Mouse (Mus musculus) lung, embryonic 14.5 days (tissue): ENCODE measurements around the gene Tubb1. TPM values are rescaled to one million over a fixed set of nuclear protein-coding genes. Genes with fewer than 3 reads are reported as not detected.
A peak's percentile ranks its signal among the peaks of the same experiment; 100 is the strongest.

Experiments used
- ATAC-seq: fragments of 200-750 bp; cut with Nextera tagmentation; 2 replicates; pipeline ENCODE4 v1.8.0; 2017; ENCODE audit warnings: mild to moderate bottlenecking, moderate TSS enrichment, moderate library complexity; ENCODE audit not compliant: insufficient read depth
- DNase-seq: peaks from one replicate; pipeline ENCODE4 v3.0.0-alpha.2; 2015
- H3K27ac ChIP-seq: fragments of 300-500 bp; sonication (generic); 2 replicates; pipeline ENCODE4 v1.5.1; 2014; ENCODE audit warnings: low read depth, mild to moderate bottlenecking, moderate library complexity
- H3K27me3 ChIP-seq: fragments of 300-500 bp; sonication (generic); 2 replicates; pipeline ENCODE4 v1.6.1; 2014; ENCODE audit warnings: low read length, control low read depth; ENCODE audit not compliant: insufficient read depth
- H3K36me3 ChIP-seq: fragments of 300-500 bp; sonication (generic); 2 replicates; pipeline ENCODE4 v1.6.1; 2014; ENCODE audit warnings: control low read depth; ENCODE audit not compliant: insufficient read depth
- H3K4me1 ChIP-seq: fragments of 300-500 bp; sonication (generic); 2 replicates; pipeline ENCODE4 v1.6.1; 2014; ENCODE audit warnings: antibody characterized with exemption, control low read depth; ENCODE audit not compliant: insufficient read depth
- H3K4me2 ChIP-seq: fragments of 300-500 bp; sonication (generic); 2 replicates; pipeline ENCODE4 v1.6.1; 2014; ENCODE audit warnings: mild to moderate bottlenecking
- H3K4me3 ChIP-seq: fragments of 300-500 bp; sonication (generic); 2 replicates; pipeline ENCODE4 v1.5.1; 2014; ENCODE audit warnings: low read depth, low read length
- H3K9ac ChIP-seq: fragments of 300-500 bp; sonication (generic); 2 replicates; pipeline ENCODE4 v1.6.1; 2014
- H3K9me3 ChIP-seq: fragments of 300-500 bp; sonication (generic); 2 replicates; pipeline ENCODE4 v1.6.1; 2016; ENCODE audit warnings: low read depth, low read length, control low read depth
- CTCF ChIP-seq: IDR thresholded peaks from 2 replicates; pipeline ENCODE4 v1.5.1; 2016; ENCODE audit warnings: antibody characterized with exemption, low read depth
- WGBS: fragments of 180-500 bp; shearing (Covaris S2); extraction: QIAGEN DNeasy Blood & Tissue Kit; methylation state at CpG from one replicate; pipeline ENCODE4 v1.1.7; 2014; 5-methylcytosine and 5-hydroxymethylcytosine counted together
- polyA plus RNA-seq: library from polyadenylated mRNA; unstranded; fragments of >200 nt; fragmentation: Nextera tagmentation; extraction: Ambion mirVana; gene quantifications from 2 replicates; pipeline ENCODE4 v1.2.1, GENCODE M21; 2014

The Tubb1 gene
- polyA plus RNA-seq, 1 experiment from 2014 or later: 10.0 TPM

DNA sequence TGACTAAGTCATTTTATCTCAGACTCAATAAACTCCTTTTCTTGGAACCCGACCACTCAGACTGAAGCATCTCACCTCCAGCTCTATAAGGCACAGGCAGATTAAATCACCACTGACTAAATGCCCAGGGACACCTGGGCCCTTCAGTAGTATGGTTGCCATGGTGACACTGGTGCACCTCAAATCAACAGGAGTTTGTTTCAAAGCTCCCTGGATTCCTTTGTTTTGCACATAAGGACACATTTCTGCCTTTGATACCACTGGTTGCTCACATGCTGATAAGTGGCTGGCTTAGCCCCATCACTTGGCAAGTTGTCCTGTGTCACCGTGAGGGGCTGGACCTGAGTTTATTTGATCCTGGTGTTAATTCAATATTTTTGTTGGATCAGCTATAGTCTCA is 8.9 kb downstream of the Tubb1 start:
- Histone ChIP-seq H3K4me3 (no peak overlapping the region), H3K9ac (no peak overlapping the region), H3K4me2 (no peak overlapping the region), H3K27ac (no peak overlapping the region), H3K27me3 (no peaks in the 10 kb centered on the region), H3K9me3 (no peaks in the 10 kb centered on the region), H3K36me3 (peaks cover 33% of the 10 kb centered on the region), H3K4me1 (peaks cover 3% of the 10 kb centered on the region; the same call in 1 of the 2 replicates)
- ATAC-seq (no peak), DNase-seq (no peak)
- no peak for TF ChIP-seq CTCF
- WGBS: 49% methylated on average over 2 of the region's 2 CpGs

DNA sequence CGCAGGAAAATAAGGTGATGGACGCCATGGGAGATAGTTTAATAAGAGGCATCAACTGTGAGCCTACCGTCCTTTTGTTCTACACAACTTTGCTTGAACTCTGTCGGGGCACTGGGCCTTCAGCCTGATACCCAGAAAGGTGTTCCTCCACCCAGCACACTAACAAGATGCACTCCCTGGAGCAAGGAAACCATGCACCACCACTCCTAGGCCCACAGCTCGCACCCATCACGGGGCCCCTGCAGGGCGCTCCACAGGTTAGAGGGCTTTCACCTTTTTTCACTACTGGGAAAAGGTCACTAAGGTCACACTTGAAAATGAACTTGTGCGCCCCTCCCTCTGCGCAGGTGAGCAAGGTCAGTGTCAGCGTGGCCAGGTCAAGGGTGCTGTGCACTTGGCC is 12.9 kb downstream of the Tubb1 start:
- Histone ChIP-seq H3K9me3 (no peaks in the 10 kb centered on the region), H3K4me3 (peak overlapping the region; percentile 70), H3K36me3 (peaks cover 64% of the 10 kb centered on the region), H3K27ac (peak overlapping the region; percentile 66; the same call in 1 of the 2 replicates), H3K27me3 (no peaks in the 10 kb centered on the region), H3K4me2 (peak overlapping the region; percentile 65), H3K9ac (peak overlapping the region; percentile 74), H3K4me1 (peaks cover 3% of the 10 kb centered on the region; the same call in 1 of the 2 replicates)
- ATAC-seq (peak; percentile 50), DNase-seq (no peak)
- no peak for TF ChIP-seq CTCF
- WGBS: 31% methylated on average over 10 of the region's 10 CpGs

DNA sequence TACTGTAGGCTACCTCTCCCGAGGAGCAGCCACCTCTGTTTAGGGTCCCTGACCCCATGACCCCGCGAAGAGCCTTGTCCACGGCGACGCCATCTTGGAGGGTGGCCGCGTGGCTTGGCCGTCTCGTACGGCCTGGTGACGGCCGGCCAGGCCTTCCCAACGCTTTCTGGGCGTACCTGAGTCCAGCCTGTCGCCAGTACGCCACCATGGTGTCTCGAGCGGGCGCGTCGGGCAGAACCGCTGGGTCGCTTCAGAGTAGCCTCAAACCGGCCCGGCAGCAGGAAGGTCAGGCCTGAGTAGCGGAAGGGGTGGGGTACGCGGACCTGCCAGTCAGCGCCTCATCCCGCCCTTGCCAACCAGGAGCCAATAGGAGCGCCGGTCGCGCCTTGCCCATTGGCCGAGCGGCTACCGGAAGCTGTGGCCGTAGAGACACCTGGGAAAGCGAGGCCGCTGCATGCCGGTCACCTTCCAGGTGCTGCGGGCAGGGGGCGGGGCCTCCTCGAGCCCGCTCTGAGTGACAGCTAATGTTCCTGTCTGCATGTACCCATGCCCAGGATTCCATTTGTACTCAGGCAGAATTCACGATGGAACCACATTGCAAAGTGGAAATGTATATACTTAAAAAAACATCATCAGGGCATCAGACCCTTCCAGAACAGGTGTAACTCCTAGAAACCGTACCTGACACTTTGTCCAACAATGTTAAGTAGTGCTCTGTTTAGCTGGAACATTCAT is 13.5 kb downstream of the Tubb1 start, which contains the start of gene Atp5e:
TSS of gene Atp5e (minus strand) at position 317 of the 735 bp plus-strand sequence.
- H3K27me3 ChIP-seq: no peaks in the 10 kb centered on the region
- peak within 1 kb of the TSS; percentile 74 for H3K9ac ChIP-seq
- WGBS: 1% methylated on average over 48 of the region's 48 CpGs
- ATAC-seq: peak; percentile 100
- H3K9me3 ChIP-seq: no peaks in the 10 kb centered on the region
- peak within 1 kb of the TSS; percentile 70 for H3K4me3 ChIP-seq
- H3K4me2 ChIP-seq: peak within 1 kb of the TSS; percentile 65
- peak within 1 kb of the TSS; percentile 66; the same call in 1 of the 2 replicates for H3K27ac ChIP-seq
- peak; percentile 94 for DNase-seq
- peaks cover 3% of the 10 kb centered on the region; the same call in 1 of the 2 replicates for H3K4me1 ChIP-seq
- peaks cover 70% of the 10 kb centered on the region for H3K36me3 ChIP-seq
- no peak for TF ChIP-seq CTCF

DNA sequence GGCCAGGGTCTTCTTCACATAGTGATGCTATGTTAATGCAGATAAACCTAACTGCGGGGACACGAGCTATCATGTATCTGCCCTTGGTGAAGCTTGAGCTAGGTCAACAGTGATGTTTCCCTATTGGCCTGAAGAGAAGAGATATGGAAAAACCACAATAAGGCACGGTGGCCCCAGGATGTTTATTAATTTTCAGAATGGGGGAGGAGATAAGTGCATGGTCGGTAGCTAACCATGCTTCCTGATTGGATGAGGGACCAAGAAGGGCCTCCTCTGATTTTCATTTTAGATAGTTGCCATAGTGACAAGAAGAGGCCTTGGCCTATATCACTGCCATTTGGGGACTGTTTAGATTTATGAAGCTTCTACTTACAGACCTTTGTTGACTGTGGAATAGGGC is 19.8 kb downstream of the Tubb1 start:
- DNase-seq: no peak
- no peak overlapping the region for H3K27ac ChIP-seq
- H3K4me2 ChIP-seq: no peak overlapping the region
- H3K27me3 ChIP-seq: no peaks in the 10 kb centered on the region
- H3K4me1 ChIP-seq: no peaks in the 10 kb centered on the region
- no peak for ATAC-seq
- TF ChIP-seq CTCF: no peak
- H3K36me3 ChIP-seq: peaks cover 42% of the 10 kb centered on the region
- no peaks in the 10 kb centered on the region for H3K9me3 ChIP-seq
- H3K4me3 ChIP-seq: no peak overlapping the region
- no peak overlapping the region for H3K9ac ChIP-seq
- 49% methylated on average over 4 of the region's 4 CpGs for WGBS

DNA sequence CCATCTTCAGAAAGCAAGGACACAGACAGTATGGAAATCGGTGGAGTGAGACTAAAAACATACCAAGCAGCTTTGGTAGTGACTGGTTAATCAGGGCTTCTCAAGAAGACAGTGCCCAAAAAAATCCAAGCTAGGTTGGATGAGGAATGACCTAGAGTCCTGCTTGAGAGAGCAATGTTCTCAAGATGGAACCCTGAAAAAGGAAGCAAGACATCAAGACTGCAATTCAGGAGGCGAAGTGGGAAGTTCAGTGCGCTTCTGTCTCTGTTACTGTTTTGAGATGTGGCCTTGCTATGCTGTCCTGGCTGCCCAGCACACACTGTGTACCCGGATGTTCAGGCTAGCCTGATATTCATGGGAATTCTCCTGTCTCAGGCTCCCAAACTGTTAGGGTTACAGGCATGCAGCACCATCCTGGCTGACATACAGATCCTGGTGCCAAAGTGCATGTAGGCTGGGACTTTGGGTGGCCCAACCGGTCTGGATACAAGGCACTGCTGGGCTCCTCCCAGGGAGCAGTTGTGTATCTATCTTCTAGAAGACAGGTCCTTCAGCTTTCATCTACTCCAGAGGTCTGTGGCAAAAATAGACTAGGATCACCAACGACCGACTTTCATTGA is 20.4 kb downstream of the Tubb1 start:
- no peak for TF ChIP-seq CTCF
- Histone ChIP-seq H3K9me3 (no peaks in the 10 kb centered on the region), H3K27me3 (no peaks in the 10 kb centered on the region), H3K9ac (no peak overlapping the region), H3K27ac (no peak overlapping the region), H3K4me1 (no peaks in the 10 kb centered on the region), H3K4me2 (no peak overlapping the region), H3K36me3 (peaks cover 37% of the 10 kb centered on the region), H3K4me3 (no peak overlapping the region)
- ATAC-seq: no peak
- WGBS: 90% methylated on average over 7 of the region's 7 CpGs
- DNase-seq: no peak

DNA sequence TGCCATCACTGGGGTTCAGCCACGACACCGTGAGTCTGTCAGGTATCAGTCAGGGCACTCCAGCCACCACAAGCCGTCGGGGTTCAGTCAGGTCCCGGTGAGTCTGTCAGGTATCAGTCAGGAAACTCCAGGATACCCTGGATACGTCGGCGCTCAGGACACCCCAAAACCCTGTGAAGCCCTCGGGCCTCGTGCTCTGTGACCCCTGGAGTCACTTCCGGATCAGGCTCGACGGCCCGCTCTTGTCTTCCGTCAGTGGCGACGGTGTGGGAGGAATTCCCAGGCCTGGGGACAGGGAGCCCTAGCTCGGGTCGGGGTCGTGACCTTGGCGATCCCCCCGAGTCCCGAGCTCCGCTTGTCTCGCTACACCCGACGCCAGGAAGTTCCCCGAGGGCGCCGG is 21.9 kb downstream of the Tubb1 start:
- Histone ChIP-seq H3K4me3 (peak overlapping the region; percentile 84), H3K27ac (peak overlapping the region; percentile 75), H3K4me1 (no peaks in the 10 kb centered on the region), H3K27me3 (no peaks in the 10 kb centered on the region), H3K9ac (peak overlapping the region; percentile 78), H3K9me3 (no peaks in the 10 kb centered on the region), H3K4me2 (peak overlapping the region; percentile 83), H3K36me3 (peaks cover 23% of the 10 kb centered on the region; the same call in 1 of the 2 replicates)
- ATAC-seq (peak; percentile 29; the same call in 1 of the 2 replicates), DNase-seq (no peak)
- 7% methylated on average over 30 of the region's 30 CpGs for WGBS
- TF ChIP-seq CTCF: no peak

DNA sequence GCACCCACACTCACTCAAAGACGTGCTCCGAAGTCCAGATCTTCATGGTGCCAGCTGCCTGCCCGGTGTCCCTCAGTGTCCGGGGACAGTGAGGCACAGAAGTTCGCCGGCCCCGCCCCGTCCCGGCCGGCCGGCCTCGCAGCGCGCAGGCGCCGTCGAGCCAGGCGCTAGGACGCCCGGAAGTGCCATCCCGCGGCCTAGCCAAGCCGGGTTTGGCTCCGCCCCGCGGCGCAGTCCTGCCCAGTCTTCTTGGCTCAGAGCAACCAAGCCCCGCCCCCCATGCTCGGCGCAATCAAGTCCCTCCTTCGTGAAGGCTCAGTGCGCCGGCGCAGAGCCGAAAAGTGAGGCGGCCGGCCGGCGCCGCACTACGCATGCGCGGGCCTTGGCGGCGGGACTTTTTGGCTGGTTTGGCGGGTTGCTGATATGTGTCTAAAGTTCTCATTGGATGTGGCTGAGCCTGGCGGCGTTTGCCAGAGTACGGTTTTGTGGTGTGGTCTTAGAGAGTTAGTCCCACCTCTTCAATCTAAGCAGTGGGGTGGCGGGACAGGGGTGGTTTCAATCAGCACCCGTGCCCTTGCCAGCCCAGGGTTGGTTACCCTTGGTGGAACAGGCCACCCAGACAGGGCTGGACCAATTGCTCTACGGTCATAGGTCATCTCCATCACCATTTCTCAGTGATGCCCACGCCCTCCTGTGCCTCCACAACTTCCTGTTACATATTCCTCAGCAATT is 22.5 kb downstream of the Tubb1 start, which contains the start of gene Prelid3b:
TSS of gene Prelid3b (minus strand) at position 264 of the 732 bp plus-strand sequence.
- Histone ChIP-seq H3K9me3 (no peaks in the 10 kb centered on the region), H3K4me2 (peak within 1 kb of the TSS; percentile 83), H3K27ac (peak within 1 kb of the TSS; percentile 77), H3K4me3 (peak within 1 kb of the TSS; percentile 84), H3K9ac (peak within 1 kb of the TSS; percentile 78), H3K4me1 (no peaks in the 10 kb centered on the region), H3K27me3 (no peaks in the 10 kb centered on the region), H3K36me3 (peaks cover 20% of the 10 kb centered on the region; the same call in 1 of the 2 replicates)
- peak; percentile 97 for ATAC-seq
- DNase-seq: peak; percentile 100
- under 1% methylated on average over 53 of the region's 53 CpGs for WGBS
- TF ChIP-seq CTCF: no peak; the same call in 1 of the 2 replicates
